Mouse (Mus musculus): ENCODE results near the gene Arhgap22.
A peak's percentile ranks its signal among the peaks of the same experiment; 100 is the strongest.

Arhgap22 gene

DNA sequence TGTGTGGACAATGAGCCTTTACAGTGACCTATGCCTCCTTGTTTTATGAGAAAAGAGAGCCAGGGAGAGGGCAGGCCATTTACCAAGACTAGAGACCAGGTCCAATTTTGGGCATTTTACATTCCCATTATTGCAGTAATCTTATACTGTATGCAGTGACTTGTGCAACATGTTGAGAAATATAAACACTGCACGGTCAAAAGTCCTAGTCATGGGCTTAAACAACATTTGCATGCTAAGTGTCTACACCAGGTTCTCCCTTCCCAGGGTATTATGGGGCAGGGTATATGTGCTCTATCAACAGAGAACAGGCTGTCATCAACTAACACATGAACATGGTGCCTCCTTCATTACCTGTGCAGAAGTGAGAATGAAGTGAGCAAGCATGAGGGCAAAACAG lies 160.3 kb downstream of the Arhgap22 start:
- DNase-seq, result no peak

DNA sequence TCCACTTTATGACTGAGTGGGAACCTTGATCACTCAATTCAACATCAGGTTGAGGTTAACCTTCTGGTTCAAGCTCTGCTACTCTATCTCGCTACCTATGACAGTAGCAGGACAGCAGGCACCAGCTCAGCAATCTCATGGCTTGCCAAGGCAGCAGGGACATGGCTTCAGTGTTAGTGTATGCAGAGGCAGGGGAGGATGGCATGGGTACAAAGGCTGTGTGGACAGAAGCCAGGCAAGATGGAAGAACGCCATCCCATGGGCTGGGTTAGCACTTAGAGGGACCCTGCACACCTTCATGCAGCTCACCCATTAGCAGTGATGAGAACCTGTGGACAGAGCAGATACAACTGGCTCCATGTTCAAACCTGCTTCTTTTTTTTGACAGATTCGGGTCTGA lies 163.4 kb downstream of the Arhgap22 start:
- no peak for DNase-seq

DNA sequence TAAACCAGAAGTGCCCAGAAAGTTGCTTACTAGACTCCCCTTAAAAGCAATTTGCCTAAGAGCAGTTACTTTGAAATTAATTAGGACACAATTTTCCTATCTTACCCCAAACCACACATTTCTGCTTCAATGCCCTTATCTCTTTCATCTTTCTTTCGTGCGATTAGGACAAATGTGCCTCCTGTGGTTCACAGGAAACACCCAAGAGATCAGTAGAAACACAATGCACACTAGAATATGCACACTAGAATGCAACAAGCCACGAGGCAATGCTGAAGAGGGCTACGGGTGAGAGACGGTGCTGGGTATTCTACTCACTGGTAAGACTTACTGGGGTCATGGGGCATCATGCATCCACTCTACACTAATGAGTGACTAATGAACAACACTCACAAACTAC lies 164.9 kb downstream of the Arhgap22 start:
- no peak for DNase-seq

DNA sequence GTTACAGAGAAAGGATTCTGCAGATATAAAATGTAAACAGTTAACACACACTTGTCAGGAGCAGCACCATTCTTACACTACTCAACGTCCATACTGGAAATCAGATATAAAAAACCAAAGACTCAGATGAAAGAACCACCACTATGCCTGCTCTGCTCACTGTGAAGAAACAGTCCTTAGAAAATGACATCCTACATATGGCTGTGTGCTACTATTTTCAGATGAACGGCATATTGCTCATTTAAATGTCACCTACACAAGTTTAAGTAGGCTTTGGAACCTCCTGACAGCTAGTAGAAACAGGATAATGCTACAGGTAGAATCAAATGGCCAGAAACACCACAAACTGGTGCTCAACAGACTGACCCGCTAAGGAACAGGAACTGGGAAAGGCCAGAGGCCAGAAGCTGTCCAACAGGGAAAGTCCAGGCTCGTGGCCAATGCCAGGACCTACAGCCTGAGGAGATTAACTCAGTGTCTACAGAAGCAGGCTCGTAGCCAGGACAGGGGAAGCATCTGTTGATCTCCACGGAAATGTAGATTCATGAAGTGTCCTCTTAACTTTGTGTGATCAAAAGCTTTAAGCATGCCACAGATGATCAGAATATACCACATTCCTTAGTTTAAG lies 167.1 kb downstream of the Arhgap22 start:
- DNase-seq, result peak; percentile 40

DNA sequence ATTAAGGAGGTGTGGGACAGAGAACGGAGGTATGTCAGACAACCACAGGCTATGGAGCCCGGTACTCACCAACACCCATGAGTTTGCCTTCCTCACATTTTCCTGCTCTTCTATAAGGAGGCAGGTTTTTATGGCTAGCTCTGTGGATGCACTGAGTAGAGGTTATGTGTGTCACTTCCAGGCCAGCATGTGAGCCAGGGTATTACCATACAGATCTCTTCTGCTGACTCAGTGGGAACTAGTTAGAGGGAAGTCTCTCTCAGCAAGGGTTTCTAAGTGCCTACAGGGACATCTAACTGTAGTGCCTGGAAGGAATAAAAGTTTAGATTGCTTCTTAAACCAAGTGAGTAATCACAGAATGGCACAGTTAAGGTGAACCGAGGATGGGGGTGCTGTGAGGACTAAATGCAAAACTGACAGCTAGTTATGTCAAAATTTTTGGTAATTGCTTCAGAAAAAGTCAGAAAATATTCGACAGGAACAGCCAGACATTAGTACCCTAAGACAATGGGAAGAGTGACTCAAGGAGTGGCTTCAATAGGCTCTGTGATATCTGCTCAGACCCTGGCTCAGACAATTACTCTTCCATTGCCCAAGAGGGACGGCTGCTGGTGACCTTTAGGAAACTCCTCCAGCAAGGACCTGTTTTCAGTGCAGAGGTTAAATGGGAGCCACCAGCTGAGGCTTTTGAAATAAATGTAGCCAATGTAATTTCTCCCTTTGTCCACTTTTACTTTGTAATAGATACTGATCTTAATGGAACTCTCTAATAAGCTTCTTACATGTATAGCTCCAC lies 184.4 kb downstream of the Arhgap22 start:
- no peak for DNase-seq

DNA sequence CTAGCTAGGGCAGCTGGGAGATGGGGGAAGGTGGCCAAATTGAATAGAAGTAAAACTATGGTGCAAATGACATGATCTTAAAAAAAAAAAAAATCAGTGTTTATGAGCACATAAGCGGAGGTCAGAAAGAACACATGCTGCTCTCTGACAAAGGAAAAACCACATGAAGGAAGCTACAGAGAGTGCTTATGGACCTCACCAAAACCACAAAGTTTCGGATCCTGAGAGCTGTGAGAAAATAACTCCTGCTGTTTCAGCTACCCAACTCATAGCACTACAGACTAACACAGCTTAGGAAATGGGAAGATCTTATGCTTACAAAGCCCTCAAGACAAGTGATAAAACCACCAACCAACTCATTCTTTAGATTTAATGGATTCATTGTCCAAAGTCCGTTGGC lies 186.2 kb downstream of the Arhgap22 start:
- DNase-seq, result no peak

DNA sequence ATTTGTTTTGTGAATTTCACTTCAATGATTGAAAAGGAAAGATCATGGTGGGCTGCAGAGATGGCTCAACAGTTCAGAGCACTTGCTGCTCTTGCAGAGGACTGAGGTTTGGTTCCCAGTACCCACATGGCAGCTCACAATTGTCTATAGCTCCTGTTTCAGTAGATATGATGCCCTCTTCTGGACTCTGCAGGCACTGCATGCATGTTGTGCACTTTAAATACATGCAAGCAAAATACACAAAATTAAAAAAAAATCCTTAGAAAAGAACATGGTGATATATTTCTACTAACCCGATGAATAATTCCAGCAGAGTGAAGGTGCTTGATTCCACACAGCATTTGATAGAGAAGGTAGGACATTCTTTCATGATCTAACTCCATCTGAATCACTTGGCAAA lies 188.5 kb downstream of the Arhgap22 start:
- peak; percentile 20 for DNase-seq

DNA sequence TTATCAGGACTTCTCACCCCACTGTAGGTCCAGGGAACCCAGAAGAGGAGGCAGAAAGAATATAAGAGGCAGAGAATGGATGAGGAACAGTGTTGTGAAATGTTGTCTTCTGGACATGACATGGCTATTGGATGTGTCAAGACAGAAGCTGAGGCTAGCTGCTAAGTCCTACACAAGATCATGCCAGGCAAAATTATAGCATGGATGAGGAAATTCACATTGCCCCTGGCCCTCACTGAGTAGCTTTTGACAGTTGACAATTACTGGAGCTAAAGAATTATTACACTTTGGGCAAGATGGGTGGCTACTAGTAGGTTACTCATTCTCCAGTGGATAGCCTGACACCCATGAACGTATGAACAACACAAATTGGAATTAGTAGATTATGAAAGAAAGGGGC lies 201.9 kb downstream of the Arhgap22 start:
- DNase-seq, result no peak

DNA sequence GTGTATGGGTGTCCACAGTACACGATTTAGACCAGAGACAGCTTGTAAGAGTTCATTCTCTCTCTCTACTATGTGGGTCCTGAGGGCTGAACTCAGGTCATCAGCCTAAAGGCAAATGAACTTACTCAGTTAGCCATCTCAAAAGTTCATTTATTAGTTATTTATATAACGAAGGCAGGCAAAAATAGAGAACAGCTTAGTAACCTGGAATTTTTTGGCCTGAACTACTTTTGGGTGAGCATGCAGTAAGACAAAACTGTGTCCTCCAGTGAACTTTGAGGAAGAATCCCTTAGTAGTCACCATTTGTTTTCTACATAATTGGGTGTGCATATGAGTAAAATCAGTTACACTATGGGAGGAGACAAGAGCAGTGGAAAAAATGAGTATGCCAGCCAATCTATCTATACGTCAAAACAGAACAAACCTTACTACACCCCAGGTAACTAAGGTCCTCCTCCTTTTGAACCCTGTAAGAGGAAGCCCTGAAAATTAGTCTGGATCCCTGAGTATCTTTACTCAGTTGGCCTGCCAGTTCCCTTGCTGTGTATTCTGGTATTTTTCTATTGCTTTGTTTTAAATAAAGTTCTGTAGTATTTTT lies 204.6 kb downstream of the Arhgap22 start:
- DNase-seq, result no peak

Data from kidney, postnatal 10 days (tissue).